ENCODE assay signal across 37 mouse cellular contexts in the genomic region with DNA sequence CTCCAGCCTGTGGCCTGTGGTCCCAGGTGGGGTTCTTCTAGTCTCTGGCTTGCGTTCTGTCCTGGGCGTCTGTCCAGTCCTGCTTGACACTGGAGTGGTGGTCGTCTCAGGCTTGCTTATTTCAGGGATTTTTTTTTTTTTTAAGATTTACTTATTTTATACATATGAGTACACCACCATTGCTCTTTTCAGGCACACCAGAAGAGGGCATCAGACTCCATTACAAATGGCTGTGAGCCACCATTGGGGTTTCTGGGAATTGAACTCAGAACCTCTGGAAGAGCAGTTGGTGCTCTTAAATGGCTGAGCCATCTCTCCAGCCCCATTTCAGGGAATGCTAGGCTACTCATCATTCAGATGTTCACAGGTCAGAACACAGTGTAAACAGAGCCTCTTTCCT. TPM values are rescaled to one million over a fixed set of nuclear protein-coding genes. Genes with fewer than 3 reads are reported as not detected.
DNase-seq lines count a peak whose midpoint lies in the region; ATAC-seq and TF ChIP-seq lines count a peak whose summit lies in the region.
"Had no signal": no experiment of that assay in that cellular context is flagged by ENCODE, and none has a peak within 500 bp of the region (broad histone marks: within the 10 kb centered on the region; RNA-seq: fewer than 3 reads in every experiment).

No protein-coding gene starts in this region.

- 19% methylated on average over 3 of the region's 3 CpGs for WGBS in cerebellum, adult 2 months
- WGBS in heart, embryonic 10.5 days: 77% methylated on average over 3 of the region's 3 CpGs
- WGBS in liver, postnatal 0 days (ENCODE audit: insufficient replicate concordance): 64% methylated on average over 3 of the region's 3 CpGs
- 47% methylated on average over 3 of the region's 3 CpGs for WGBS in stomach, postnatal 0 days

- H3K4me3 ChIP-seq in cerebellum, adult 2 months (replicated peaks; ENCODE audit: insufficient read depth, low read depth, low read length): no peak overlapping the region
- no peak overlapping the region for H3K4me3 ChIP-seq in heart, embryonic 10.5 days
- H3K4me3 ChIP-seq in liver, postnatal 0 days (ENCODE audit: low read depth, low read length): no peak overlapping the region
- H3K4me3 ChIP-seq in stomach, postnatal 0 days (ENCODE audit: low read depth, low read length): no peak overlapping the region
- H3K4me3 ChIP-seq: erythroblast, embryonic 14.5 days; heart, embryonic 13.5 days; limb, embryonic 13.5 days; liver, embryonic 13.5 days; midbrain, embryonic 13.5 days; neural tube, embryonic 13.5 days had no signal

- no peaks in the 10 kb centered on the region for H3K36me3 ChIP-seq in heart, embryonic 10.5 days
- no peaks in the 10 kb centered on the region for H3K36me3 ChIP-seq in liver, postnatal 0 days (replicated peaks; ENCODE audit: insufficient read depth, low read length)
- no peaks in the 10 kb centered on the region for H3K36me3 ChIP-seq in stomach, postnatal 0 days (ENCODE audit: control insufficient read depth, insufficient read depth, low read length)
- H3K36me3 ChIP-seq: G1E; heart, embryonic 13.5 days; limb, embryonic 13.5 days; liver, embryonic 13.5 days; midbrain, embryonic 13.5 days; neural tube, embryonic 13.5 days had no signal

- ATAC-seq in liver, postnatal 0 days: no peak
- no peak for ATAC-seq in stomach, postnatal 0 days (ENCODE audit: low FRiP score, low TSS enrichment)
- ATAC-seq: forebrain, postnatal 0 days; hindbrain, embryonic 16.5 days; midbrain, embryonic 13.5 days; Patski had no signal

- no peaks in the 10 kb centered on the region for H3K4me1 ChIP-seq in cerebellum, adult 2 months (ENCODE audit: control insufficient read depth, insufficient read depth, low read length)
- peaks cover 20% of the 10 kb centered on the region for H3K4me1 ChIP-seq in heart, embryonic 10.5 days
- no peaks in the 10 kb centered on the region; the same call in none of the 2 replicates for H3K4me1 ChIP-seq in liver, postnatal 0 days (ENCODE audit: insufficient read depth)
- H3K4me1 ChIP-seq in stomach, postnatal 0 days (replicated peaks; ENCODE audit: control insufficient read depth, insufficient read depth): no peaks in the 10 kb centered on the region
- H3K4me1 ChIP-seq: limb, embryonic 13.5 days had no signal

- TF ChIP-seq EP300 in liver, postnatal 0 days (IDR thresholded peaks at IDR 0.05; ENCODE audit: low read depth): no peak
- no peak for TF ChIP-seq EP300 in stomach, postnatal 0 days (optimal IDR thresholded peaks at IDR 0.05)

- no peak overlapping the region for H3K4me2 ChIP-seq in liver, postnatal 0 days (ENCODE audit: low read depth, low read length)
- H3K4me2 ChIP-seq in stomach, postnatal 0 days (replicated peaks; ENCODE audit: low read depth): no peak overlapping the region
- H3K4me2 ChIP-seq: heart, embryonic 13.5 days; limb, embryonic 13.5 days; liver, embryonic 13.5 days; midbrain, embryonic 13.5 days; neural tube, embryonic 13.5 days had no signal

- no peak overlapping the region for H3K27ac ChIP-seq in cerebellum, adult 2 months (ENCODE audit: insufficient read depth, low read length)
- no peak overlapping the region for H3K27ac ChIP-seq in heart, embryonic 10.5 days
- no peak overlapping the region for H3K27ac ChIP-seq in liver, postnatal 0 days (ENCODE audit: low read depth)
- H3K27ac ChIP-seq in stomach, postnatal 0 days (replicated peaks): no peak overlapping the region
- H3K27ac ChIP-seq: heart, embryonic 13.5 days; limb, embryonic 13.5 days; liver, embryonic 13.5 days; macrophage; midbrain, embryonic 13.5 days; neural tube, embryonic 13.5 days had no signal

- H3K27me3 ChIP-seq in cerebellum, adult 2 months (ENCODE audit: control insufficient read depth, insufficient read depth, low read length): no peaks in the 10 kb centered on the region
- H3K27me3 ChIP-seq in heart, embryonic 10.5 days (ENCODE audit: insufficient read depth, poor library complexity, severe bottlenecking): no peaks in the 10 kb centered on the region
- H3K27me3 ChIP-seq in liver, postnatal 0 days (ENCODE audit: insufficient read depth, low read length): no peaks in the 10 kb centered on the region
- no peaks in the 10 kb centered on the region for H3K27me3 ChIP-seq in stomach, postnatal 0 days (ENCODE audit: control insufficient read depth, insufficient read depth, low read length)
- H3K27me3 ChIP-seq: limb, embryonic 13.5 days; liver, embryonic 13.5 days; midbrain, embryonic 13.5 days; neural tube, embryonic 13.5 days had no signal

- intact Hi-C loops in heart, postnatal 10 days (cut with DNase I): loop anchor here (5.0 kb wide), 1 partner anchor 67 kb away; no protein-coding TSS in a partner anchor

- no peak overlapping the region for H3K9ac ChIP-seq in liver, postnatal 0 days (replicated peaks)
- H3K9ac ChIP-seq in stomach, postnatal 0 days (ENCODE audit: low read length): no peak overlapping the region
- H3K9ac ChIP-seq: forebrain, postnatal 0 days; heart, embryonic 13.5 days; limb, embryonic 13.5 days; liver, embryonic 13.5 days; midbrain, embryonic 13.5 days; neural tube, embryonic 13.5 days had no signal

- peak; percentile 19 to 38 for DNase-seq in cerebellum, postnatal 10 days
- DNase-seq in cerebellum, adult 2 months: no peak
- peak; percentile 70 for DNase-seq in heart, embryonic 10.5 days (ENCODE audit: low spot score)
- no peak for DNase-seq in heart, postnatal 10 days
- peak; percentile 9 for DNase-seq in liver, postnatal 0 days
- DNase-seq in liver: no peak
- no peak for DNase-seq in stomach, postnatal 0 days (ENCODE audit: low spot score)
- DNase-seq: adrenal gland, postnatal 10 days; cerebellum, adult 9-10 months; embryo, embryonic 11 days; forebrain, postnatal 0 days; gastrocnemius, postnatal 14 days; heart, postnatal 14 days; kidney, adult 18-20 months; kidney, postnatal 36 days; layer of hippocampus, postnatal 36 days; liver, embryonic 13.5 days had no signal

- H3K9me3 ChIP-seq in heart, embryonic 10.5 days: no peaks in the 10 kb centered on the region
- no peaks in the 10 kb centered on the region for H3K9me3 ChIP-seq in liver, postnatal 0 days (ENCODE audit: low read length)
- no peaks in the 10 kb centered on the region for H3K9me3 ChIP-seq in stomach, postnatal 0 days (ENCODE audit: control insufficient read depth, low read length)
- H3K9me3 ChIP-seq: G1E; heart, embryonic 13.5 days; limb, embryonic 13.5 days; liver, embryonic 13.5 days; midbrain, embryonic 13.5 days; neural tube, embryonic 13.5 days had no signal

- TF ChIP-seq CTCF in cerebellum, adult 2 months (IDR thresholded peaks at IDR 0.05; ENCODE audit: borderline replicate concordance, insufficient read depth, low read depth, low read length): no peak
- TF ChIP-seq CTCF in liver, postnatal 0 days (IDR thresholded peaks at IDR 0.05; ENCODE audit: low read depth): 0 out of 2 replicates have a peak, but pooled peaks have one; percentile 13
- 0 out of 2 replicates have a peak, but pooled peaks have one; percentile 11 for TF ChIP-seq CTCF in stomach, postnatal 0 days (IDR thresholded peaks at IDR 0.05; ENCODE audit: low read depth)

- TF ChIP-seq POLR2A in cerebellum, adult 2 months (IDR thresholded peaks at IDR 0.05; ENCODE audit: borderline replicate concordance, insufficient read depth, low read length): no peak

RNA-seq across cellular contexts. Expression of a gene that starts 9.2 kb away (rescaled TPM):
- polyA plus RNA-seq in cerebellum, adult 2 months (2012; rRNA removed): not detected in 2 replicates
- 0.38 and 0.97 TPM in 2 replicates for polyA plus RNA-seq in heart, embryonic 10.5 days (2016; fragmentation: Nextera tagmentation; extraction: Ambion mirVana)
- total RNA-seq in heart, postnatal 10 days (2021): not detected
- 1.5 and 1.9 TPM in 2 replicates for polyA plus RNA-seq in liver, postnatal 0 days (2015; fragmentation: Nextera tagmentation; extraction: Ambion mirVana)
- not detected in 2 replicates for polyA plus RNA-seq in stomach, postnatal 0 days (2015; fragmentation: Nextera tagmentation; extraction: Ambion mirVana)
- total RNA-seq: adrenal gland, postnatal 10 days; gastrocnemius, postnatal 14 days; granulocyte monocyte progenitor cell, adult 5-6 weeks; heart, postnatal 14 days; layer of hippocampus, adult 8-10 months; layer of hippocampus, postnatal 36 days; left cerebral cortex, postnatal 25 days had no signal
- polyA plus RNA-seq: C2C12; embryonic facial prominence, embryonic 14.5 days; erythroblast, embryonic 14.5 days; forebrain, embryonic 11.5 days; forebrain, postnatal 0 days; heart, embryonic 13.5 days; hindbrain, embryonic 11.5 days; hindbrain, embryonic 16.5 days; intestine, embryonic 14.5 days; kidney, embryonic 16.5 days; macrophage; midbrain, embryonic 13.5 days; neural tube, embryonic 13.5 days; Patski; small intestine, adult 2 months; stomach, embryonic 14.5 days had no signal

RNA-seq across cellular contexts. Expression of a gene that starts 18.3 kb away (rescaled TPM):
- 12.5 and 13.1 TPM in 2 replicates for polyA plus RNA-seq in cerebellum, adult 2 months (2012; rRNA removed)
- polyA plus RNA-seq in heart, embryonic 10.5 days (2016; fragmentation: Nextera tagmentation; extraction: Ambion mirVana): 14.7 and 23.4 TPM in 2 replicates
- 10 to 100 TPM; 13.9 to 17.1 TPM for total RNA-seq in heart, postnatal 10 days (2021)
- polyA plus RNA-seq in liver, postnatal 0 days (2015; fragmentation: Nextera tagmentation; extraction: Ambion mirVana): 5.5 and 6.0 TPM in 2 replicates
- 8.7 and 9.2 TPM in 2 replicates for polyA plus RNA-seq in stomach, postnatal 0 days (2015; fragmentation: Nextera tagmentation; extraction: Ambion mirVana)

RNA-seq across cellular contexts. Expression of a gene that starts 39.8 kb away (rescaled TPM):
- 64.5 and 69.7 TPM in 2 replicates for polyA plus RNA-seq in cerebellum, adult 2 months (2012; rRNA removed)
- polyA plus RNA-seq in heart, embryonic 10.5 days (2016; fragmentation: Nextera tagmentation; extraction: Ambion mirVana): 131 and 174 TPM in 2 replicates
- total RNA-seq in heart, postnatal 10 days (2021): 10 to 100 TPM; 48.9 to 55.5 TPM
- polyA plus RNA-seq in liver, postnatal 0 days (2015; fragmentation: Nextera tagmentation; extraction: Ambion mirVana): 119 and 137 TPM in 2 replicates
- polyA plus RNA-seq in stomach, postnatal 0 days (2015; fragmentation: Nextera tagmentation; extraction: Ambion mirVana): 221 and 223 TPM in 2 replicates

Comparison
In these comparisons a context has a peak if more than half of its experiments do, and no peak if none do; other contexts are left out.
1. DNase-seq: peak in cerebellum, postnatal 10 days (2 of 2), heart, embryonic 10.5 days (single experiment) and liver, postnatal 0 days (single experiment); none in cerebellum, adult 2 months (0 of 2), heart, postnatal 10 days (0 of 2), liver (single experiment) and stomach, postnatal 0 days (single experiment).